ENCODE assay signal across 29 mouse cellular contexts in the genomic region with DNA sequence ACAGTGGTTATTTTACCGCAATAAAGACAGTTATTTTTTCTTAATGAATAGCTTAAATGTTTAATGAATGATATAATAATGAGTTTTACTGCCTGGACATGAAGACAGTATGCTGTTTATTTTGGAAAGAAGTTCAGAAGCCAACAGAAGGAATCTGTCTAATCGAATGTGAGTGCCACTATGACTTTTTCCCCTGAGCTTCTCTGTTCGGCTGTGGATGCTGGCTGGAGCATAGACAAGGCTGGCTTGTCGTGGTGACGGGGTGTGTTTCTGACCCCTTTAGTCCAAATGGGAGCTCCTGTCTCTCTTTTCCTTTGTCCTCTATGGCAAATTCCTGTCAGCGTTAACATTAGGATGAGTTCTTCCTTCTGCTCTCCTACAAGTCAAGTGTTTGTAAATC. TPM values are rescaled to one million over a fixed set of nuclear protein-coding genes. Genes with fewer than 3 reads are reported as not detected.
A peak's percentile ranks its signal among the peaks of the same experiment; 100 is the strongest.
DNase-seq lines count a peak whose midpoint lies in the region; ATAC-seq and TF ChIP-seq lines count a peak whose summit lies in the region.
"Had no signal": no experiment of that assay in that cellular context is flagged by ENCODE, and none has a peak within 500 bp of the region (broad histone marks: within the 10 kb centered on the region; RNA-seq: fewer than 3 reads in every experiment).

No protein-coding gene starts in this region.

- no peaks in the 10 kb centered on the region for H3K27me3 ChIP-seq in kidney, embryonic 15.5 days
- no peaks in the 10 kb centered on the region for H3K27me3 ChIP-seq in kidney, adult 2 months (replicated peaks; ENCODE audit: control insufficient read depth, insufficient read depth, low read length)
- no peaks in the 10 kb centered on the region for H3K27me3 ChIP-seq in lung, embryonic 16.5 days (ENCODE audit: control insufficient read depth, insufficient read depth, low read depth, low read length)
- no peaks in the 10 kb centered on the region for H3K27me3 ChIP-seq in stomach, embryonic 15.5 days (replicated peaks)
- H3K27me3 ChIP-seq in stomach, postnatal 0 days (ENCODE audit: control insufficient read depth, insufficient read depth, low read length): no peaks in the 10 kb centered on the region
- H3K27me3 ChIP-seq: CH12.LX; embryonic facial prominence, embryonic 12.5 days; embryonic facial prominence, embryonic 15.5 days; heart, embryonic 12.5 days; heart, embryonic 15.5 days had no signal

- H3K4me3 ChIP-seq in kidney, embryonic 15.5 days (replicated peaks): no peak overlapping the region
- no peak overlapping the region for H3K4me3 ChIP-seq in kidney, adult 2 months (ENCODE audit: insufficient read depth, low read depth, low read length)
- no peak overlapping the region for H3K4me3 ChIP-seq in lung, embryonic 16.5 days (ENCODE audit: low read length)
- H3K4me3 ChIP-seq in lung, adult 2 months (replicated peaks; ENCODE audit: extremely low read depth, low read depth, low read length): no peak overlapping the region
- H3K4me3 ChIP-seq in stomach, embryonic 15.5 days (replicated peaks): no peak overlapping the region
- H3K4me3 ChIP-seq in stomach, postnatal 0 days (ENCODE audit: low read depth, low read length): no peak overlapping the region
- H3K4me3 ChIP-seq: embryonic facial prominence, embryonic 12.5 days; embryonic facial prominence, embryonic 15.5 days; gastrocnemius, adult 2 months; heart, embryonic 12.5 days; heart, embryonic 15.5 days had no signal

- TF ChIP-seq CTCF in kidney, adult 2 months (conservative IDR thresholded peaks at IDR 0.05; ENCODE audit: insufficient read depth, insufficient read length, low read depth, low read length): no peak
- TF ChIP-seq CTCF in lung, adult 2 months (IDR thresholded peaks at IDR 0.05; ENCODE audit: insufficient read depth, low read length): no peak
- no peak for TF ChIP-seq CTCF in stomach, postnatal 0 days (IDR thresholded peaks at IDR 0.05; ENCODE audit: low read depth)

- no peaks in the 10 kb centered on the region for H3K36me3 ChIP-seq in kidney, embryonic 15.5 days
- H3K36me3 ChIP-seq in kidney, adult 2 months (ENCODE audit: control insufficient read depth, insufficient read depth, low read length): no peaks in the 10 kb centered on the region
- no peaks in the 10 kb centered on the region for H3K36me3 ChIP-seq in lung, embryonic 16.5 days (ENCODE audit: control insufficient read depth, insufficient read depth, low read length)
- H3K36me3 ChIP-seq in stomach, embryonic 15.5 days: no peaks in the 10 kb centered on the region
- no peaks in the 10 kb centered on the region for H3K36me3 ChIP-seq in stomach, postnatal 0 days (ENCODE audit: control insufficient read depth, insufficient read depth, low read length)
- H3K36me3 ChIP-seq: embryonic facial prominence, embryonic 12.5 days; embryonic facial prominence, embryonic 15.5 days; heart, embryonic 12.5 days; heart, embryonic 15.5 days had no signal

- peak; percentile 74 for ATAC-seq in kidney, embryonic 15.5 days (replicated peaks; ENCODE audit: low FRiP score)
- peak; percentile 64 for ATAC-seq in lung, embryonic 16.5 days (ENCODE audit: low read depth)
- ATAC-seq in stomach, embryonic 15.5 days (ENCODE audit: insufficient read depth, low FRiP score, low read depth): no peak
- ATAC-seq in stomach, postnatal 0 days (ENCODE audit: low FRiP score, low TSS enrichment): no peak
- ATAC-seq: forebrain, embryonic 14.5 days; forebrain, postnatal 0 days had no signal

- 62% methylated on average over 6 of the region's 6 CpGs for WGBS in kidney, embryonic 15.5 days
- 68% methylated on average over 6 of the region's 6 CpGs for WGBS in kidney, adult 2 months
- WGBS in lung, embryonic 16.5 days: 36% methylated on average over 6 of the region's 6 CpGs
- 40% methylated on average over 6 of the region's 6 CpGs for WGBS in lung, adult 2 months
- WGBS in stomach, embryonic 15.5 days: 45% methylated on average over 6 of the region's 6 CpGs
- WGBS in stomach, postnatal 0 days: 35% methylated on average over 6 of the region's 6 CpGs

- no peak for TF ChIP-seq POLR2A in kidney, adult 2 months (IDR thresholded peaks at IDR 0.05; ENCODE audit: low read depth, low read length)
- no peak for TF ChIP-seq POLR2A in lung, adult 2 months (IDR thresholded peaks at IDR 0.05; ENCODE audit: borderline replicate concordance, extremely low read depth, low read depth, low read length)

- H3K4me2 ChIP-seq in kidney, embryonic 15.5 days: no peak overlapping the region
- no peak overlapping the region for H3K4me2 ChIP-seq in lung, embryonic 16.5 days (ENCODE audit: low read depth, low read length)
- H3K4me2 ChIP-seq in stomach, embryonic 15.5 days: no peak overlapping the region
- no peak overlapping the region for H3K4me2 ChIP-seq in stomach, postnatal 0 days (replicated peaks; ENCODE audit: low read depth)
- H3K4me2 ChIP-seq: embryonic facial prominence, embryonic 12.5 days; embryonic facial prominence, embryonic 15.5 days; heart, embryonic 12.5 days; heart, embryonic 15.5 days; hindbrain, embryonic 14.5 days had no signal

- H3K9me3 ChIP-seq in kidney, embryonic 15.5 days (replicated peaks): no peaks in the 10 kb centered on the region
- H3K9me3 ChIP-seq in lung, embryonic 16.5 days (ENCODE audit: control insufficient read depth, low read length): no peaks in the 10 kb centered on the region
- H3K9me3 ChIP-seq in stomach, embryonic 15.5 days: no peaks in the 10 kb centered on the region
- H3K9me3 ChIP-seq in stomach, postnatal 0 days (ENCODE audit: control insufficient read depth, low read length): no peaks in the 10 kb centered on the region
- H3K9me3 ChIP-seq: embryonic facial prominence, embryonic 12.5 days; embryonic facial prominence, embryonic 15.5 days; G1E; heart, embryonic 12.5 days; heart, embryonic 15.5 days had no signal

- DNase-seq in kidney, adult 11 months: no peak
- peak; percentile 39 for DNase-seq in kidney, postnatal 10 days
- DNase-seq in kidney, adult 2 months: no peak
- DNase-seq in lung, adult 2 months: no peak
- DNase-seq in stomach, postnatal 0 days (ENCODE audit: low spot score): no peak
- DNase-seq: adrenal gland, adult 2 months; adrenal gland, postnatal 14 days; B cell, adult 2 months; cerebellum, adult 11 months; cerebellum, adult 2 months; cerebellum, adult 9-11 months; cerebellum, postnatal 25 days; forebrain, postnatal 0 days; gastrocnemius, adult 2 months; gastrocnemius, postnatal 14 days; heart, adult 11 months; heart, postnatal 14 days; heart, postnatal 4 days had no signal

- H3K9ac ChIP-seq in kidney, embryonic 15.5 days: no peak overlapping the region
- H3K9ac ChIP-seq in lung, embryonic 16.5 days (ENCODE audit: low read length): no peak overlapping the region
- H3K9ac ChIP-seq in stomach, embryonic 15.5 days: no peak overlapping the region
- H3K9ac ChIP-seq in stomach, postnatal 0 days (ENCODE audit: low read length): no peak overlapping the region
- H3K9ac ChIP-seq: embryonic facial prominence, embryonic 12.5 days; embryonic facial prominence, embryonic 15.5 days; forebrain, postnatal 0 days; heart, embryonic 12.5 days; heart, embryonic 15.5 days; hindbrain, embryonic 14.5 days had no signal

- H3K27ac ChIP-seq in kidney, embryonic 15.5 days: peak overlapping the region; percentile 48
- H3K27ac ChIP-seq in kidney, adult 2 months (ENCODE audit: insufficient read depth, low read depth, low read length): no peak overlapping the region
- H3K27ac ChIP-seq in lung, embryonic 16.5 days (ENCODE audit: low read length): no peak overlapping the region
- peak overlapping the region; percentile 5; the same call in 1 of the 2 replicates for H3K27ac ChIP-seq in stomach, embryonic 15.5 days
- H3K27ac ChIP-seq in stomach, postnatal 0 days (replicated peaks): no peak overlapping the region
- H3K27ac ChIP-seq: embryonic facial prominence, embryonic 12.5 days; embryonic facial prominence, embryonic 15.5 days; gastrocnemius, adult 2 months; heart, embryonic 15.5 days; hindbrain, embryonic 14.5 days had no signal

- TF ChIP-seq EP300 in stomach, postnatal 0 days (optimal IDR thresholded peaks at IDR 0.05): no peak

- peaks cover 32% of the 10 kb centered on the region for H3K4me1 ChIP-seq in kidney, embryonic 15.5 days
- H3K4me1 ChIP-seq in kidney, adult 2 months (ENCODE audit: control insufficient read depth, insufficient read depth, low read length): no peaks in the 10 kb centered on the region
- peaks cover 14% of the 10 kb centered on the region; the same call in 1 of the 2 replicates for H3K4me1 ChIP-seq in lung, embryonic 16.5 days (replicated peaks; ENCODE audit: control insufficient read depth, insufficient read depth, low read length)
- peaks cover 12% of the 10 kb centered on the region for H3K4me1 ChIP-seq in lung, adult 2 months (ENCODE audit: control insufficient read depth, insufficient read depth, low read length)
- H3K4me1 ChIP-seq in stomach, embryonic 15.5 days: no peaks in the 10 kb centered on the region
- H3K4me1 ChIP-seq in stomach, postnatal 0 days (replicated peaks; ENCODE audit: control insufficient read depth, insufficient read depth): no peaks in the 10 kb centered on the region
- H3K4me1 ChIP-seq: embryonic facial prominence, embryonic 12.5 days had no signal

RNA-seq across cellular contexts. Expression of gene Atxn7l1, which starts 37.6 kb away (rescaled TPM):
- polyA plus RNA-seq in kidney, embryonic 15.5 days (2015; fragmentation: Nextera tagmentation; extraction: Ambion mirVana): 11.1 and 12.7 TPM in 2 replicates
- 22.0 and 23.7 TPM in 2 replicates for polyA plus RNA-seq in kidney, adult 2 months (2012; rRNA removed)
- 14.6 and 15.7 TPM in 2 replicates for polyA plus RNA-seq in lung, embryonic 16.5 days (2015; fragmentation: Nextera tagmentation; extraction: Ambion mirVana)
- 43.5 and 47.8 TPM in 2 replicates for polyA plus RNA-seq in lung, adult 2 months (2012; rRNA removed)
- 13.1 and 14.3 TPM in 2 replicates for polyA plus RNA-seq in stomach, embryonic 15.5 days (2015; fragmentation: Nextera tagmentation; extraction: Ambion mirVana)
- 4.7 and 5.5 TPM in 2 replicates for polyA plus RNA-seq in stomach, postnatal 0 days (2015; fragmentation: Nextera tagmentation; extraction: Ambion mirVana)

Comparison
In these comparisons a context has a peak if more than half of its experiments do, and no peak if none do; other contexts are left out.
1. H3K27ac ChIP-seq: peak in kidney, embryonic 15.5 days (single experiment) and stomach, embryonic 15.5 days (single experiment); none in kidney, adult 2 months (single experiment), lung, embryonic 16.5 days (single experiment) and stomach, postnatal 0 days (single experiment).
2. ATAC-seq: peak in kidney, embryonic 15.5 days (single experiment) and lung, embryonic 16.5 days (single experiment); none in stomach, embryonic 15.5 days (single experiment) and stomach, postnatal 0 days (single experiment).